Mouse (Mus musculus): Measurements from ENCODE around the gene Calr.

Gene Calr

DNA sequence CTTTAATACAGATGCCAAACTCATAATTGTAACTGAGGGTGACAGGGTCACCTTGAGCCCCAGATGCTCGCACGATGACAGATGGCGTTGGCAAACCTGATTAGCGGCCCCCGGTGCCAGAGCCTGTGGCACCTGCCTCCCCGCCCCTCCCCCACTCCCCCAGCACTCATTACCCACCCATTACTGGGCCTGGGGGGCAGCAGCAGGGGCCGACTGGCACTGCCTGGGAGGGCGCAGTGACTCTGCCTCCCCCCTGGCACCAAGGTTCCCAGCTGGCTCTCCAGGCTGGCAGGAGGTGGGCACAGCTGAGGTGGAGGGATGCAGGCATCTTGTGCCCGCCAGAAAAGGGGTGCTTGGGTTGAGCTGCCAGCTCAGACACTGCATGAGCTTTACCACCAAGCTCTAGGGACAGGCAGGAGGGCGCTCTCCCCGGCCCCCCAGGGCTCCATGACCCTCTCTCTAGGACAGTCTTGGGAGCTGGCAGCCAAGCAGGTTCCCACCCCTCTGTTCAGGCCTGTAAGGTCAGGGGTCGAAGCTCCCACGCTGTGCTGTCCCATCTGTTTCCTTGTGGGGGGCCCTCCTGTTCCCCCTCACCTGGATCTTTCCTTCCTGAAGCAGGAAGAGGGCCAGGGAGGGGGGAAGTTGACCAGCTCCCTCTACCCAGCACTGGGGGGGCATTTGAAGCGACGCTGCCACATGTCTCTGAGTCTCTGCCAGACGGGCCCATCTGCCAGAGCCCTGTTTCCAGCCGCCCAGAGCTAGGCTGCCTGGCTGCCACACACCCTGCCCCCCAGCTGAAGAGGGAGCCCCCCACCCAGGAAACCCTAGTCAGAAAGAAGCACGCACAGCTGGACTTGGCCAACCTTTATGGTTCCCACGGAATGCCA lies 31.9 kb downstream of the Calr start:
- DNase-seq, result peak; percentile 65 to 76

- no peak for DNase-seq
These were observed 32.5 kb downstream of the Calr start for GRCm38 (mm10) chr8:84814240-84814554.

DNA sequence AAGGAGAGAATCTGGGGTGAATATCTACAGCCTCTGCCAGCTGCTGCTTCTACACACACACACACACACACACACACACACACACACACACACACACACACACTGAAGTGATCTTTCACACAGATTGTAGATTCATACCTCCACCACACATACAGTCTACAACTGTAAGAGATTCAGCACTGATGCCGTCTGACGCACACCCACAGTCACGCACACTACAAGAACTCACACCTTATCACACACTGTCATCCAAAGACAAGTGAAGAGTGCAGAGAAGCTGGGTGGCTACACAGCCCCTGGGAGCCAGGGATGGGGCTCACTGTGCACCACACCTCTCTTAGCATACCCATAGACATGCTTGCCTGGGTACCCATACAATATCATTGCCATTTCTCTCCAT lies 32.9 kb downstream of the Calr start:
- DNase-seq, result peak in 1 of 2 experiments; percentile 27

DNA sequence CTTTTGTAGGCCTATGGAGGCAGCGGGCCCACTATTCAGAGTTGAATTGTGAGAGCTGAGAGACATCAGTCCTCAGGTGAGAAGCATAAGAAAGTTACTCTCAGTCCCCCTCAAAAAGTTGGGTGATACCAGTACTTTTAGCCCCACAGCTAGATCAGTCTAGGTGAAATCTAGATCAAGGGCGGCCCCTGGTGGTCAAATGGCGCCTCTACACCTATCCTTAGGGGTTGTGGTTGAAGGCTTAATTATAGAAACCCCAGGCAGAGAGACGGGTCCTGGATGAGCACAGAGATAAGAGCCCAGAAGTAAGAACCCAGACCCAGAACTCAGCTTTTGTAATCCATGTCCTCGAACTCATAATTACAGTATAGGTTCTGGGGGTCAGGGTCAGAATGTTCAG lies 33.7 kb downstream of the Calr start:
- DNase-seq, result peak; percentile 90 to 93

GRCm38 (mm10) chr8:84811303-84811702 lies 35.4 kb downstream of the Calr start:
- peak in 1 of 2 experiments; percentile 34 for DNase-seq

DNA sequence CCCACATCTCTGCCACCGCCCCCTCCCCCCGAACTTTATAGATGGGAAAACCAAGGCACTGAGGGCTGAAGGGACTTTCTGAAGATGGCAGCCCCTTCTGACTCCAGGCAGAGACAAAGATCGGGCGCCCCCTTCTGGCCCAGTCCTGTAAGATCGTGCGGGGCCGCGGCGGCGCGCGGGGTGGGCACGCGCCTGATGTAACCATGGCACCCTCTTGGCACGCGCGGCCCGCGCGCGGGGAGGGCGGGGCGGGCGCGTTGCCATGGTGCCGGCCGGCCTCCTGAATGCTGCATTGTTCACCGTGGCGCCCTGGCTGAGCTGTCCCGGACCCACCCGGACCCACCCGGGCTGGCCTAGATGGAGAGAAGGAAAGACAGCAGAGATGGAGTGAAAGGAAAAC lies 35.8 kb downstream of the Calr start:
- peak; percentile 99 for DNase-seq

GRCm38 (mm10) chr8:84809941-84810280 lies 36.8 kb downstream of the Calr start:
- no peak for DNase-seq

DNA sequence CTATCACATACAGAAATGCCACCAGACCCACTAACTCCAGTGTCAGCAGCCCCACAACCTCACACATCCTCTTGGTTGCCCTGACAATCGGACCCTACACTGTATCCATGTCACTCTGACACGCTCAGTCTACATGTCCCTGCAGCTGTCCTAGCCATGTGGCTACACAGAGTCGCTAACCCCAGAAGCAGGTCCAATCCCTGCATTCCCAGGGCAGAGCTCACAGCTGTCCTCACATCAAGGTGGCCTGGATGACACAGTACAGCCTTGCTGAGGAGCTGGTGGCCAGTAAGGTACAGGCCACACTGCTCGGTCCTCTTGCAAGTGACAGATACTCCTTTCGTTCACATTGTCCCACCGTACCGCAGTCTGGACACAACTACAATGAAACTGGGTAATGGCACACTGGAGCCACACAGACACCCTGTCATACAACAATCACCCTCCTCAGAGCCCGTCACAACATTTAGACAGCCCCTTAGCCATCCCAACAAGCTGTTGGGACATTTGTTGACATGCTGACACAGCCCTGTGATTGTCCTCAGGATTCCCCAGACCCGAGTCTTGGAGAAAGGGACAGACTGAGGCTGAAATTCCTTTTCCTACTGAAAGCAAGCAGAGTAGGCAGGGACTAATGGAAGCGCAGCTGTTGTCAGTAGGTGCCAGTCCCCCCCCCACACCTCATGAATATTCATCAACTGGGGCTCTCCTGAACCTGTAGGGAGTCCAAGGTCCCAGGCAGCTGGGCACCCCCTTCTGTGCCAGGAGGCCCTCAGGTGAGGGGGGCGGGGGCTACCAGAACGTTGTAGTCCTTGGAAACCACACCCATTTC lies 37.4 kb downstream of the Calr start:
- no peak for DNase-seq

- DNase-seq, result no peak
These were observed 40.7 kb downstream of the Calr start for GRCm38 (mm10) chr8:84806031-84806430.

- peak; percentile 84 to 90 for DNase-seq
These were observed 46.5 kb downstream of the Calr start, which contains the start of gene Nfix for GRCm38 (mm10) chr8:84799999-84800831. TSS of gene Nfix (minus strand) at chr8:84800344.

DNA sequence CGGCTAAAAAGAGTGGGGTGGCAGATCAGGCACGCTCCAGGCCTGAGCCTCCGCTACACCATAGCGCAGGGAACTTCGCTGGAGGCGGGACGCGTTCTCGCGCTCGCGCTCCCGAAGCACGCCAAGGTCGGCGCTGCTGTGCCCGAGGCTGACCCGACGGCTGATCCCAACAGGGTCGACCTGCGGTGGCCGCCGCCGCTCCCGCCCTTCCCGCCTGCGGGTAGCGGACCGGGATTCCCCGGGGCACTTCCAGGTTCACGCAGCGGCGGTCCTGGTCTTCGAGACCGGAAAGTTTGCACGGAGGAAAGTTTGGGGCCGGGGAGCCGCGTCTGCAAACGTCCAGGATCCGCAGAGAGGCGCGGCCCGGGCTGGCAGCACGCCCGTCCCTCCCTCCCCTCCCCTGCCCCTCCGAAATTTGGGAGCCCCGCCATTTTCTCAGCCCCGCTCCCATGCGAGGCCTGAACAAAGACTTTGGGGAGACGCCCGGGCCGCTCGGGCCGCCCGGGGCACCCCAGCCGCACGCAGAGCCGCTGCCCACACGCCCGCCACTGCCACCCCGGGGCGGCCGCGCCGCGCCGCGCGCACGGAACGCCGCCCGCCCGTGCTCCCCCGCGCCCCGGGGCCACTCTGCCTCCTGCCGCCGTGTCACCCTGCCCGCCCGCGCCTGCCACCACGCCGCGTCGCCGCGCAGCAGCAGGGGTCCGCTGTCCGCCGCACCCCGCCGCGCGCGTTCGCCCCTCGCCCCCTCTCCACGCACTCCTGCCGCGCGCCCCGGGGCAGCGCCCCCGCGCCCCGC lies 47.4 kb downstream of the Calr start:
- peak; percentile 81 to 82 for DNase-seq

GRCm38 (mm10) chr8:84798446-84799135 lies 48.1 kb downstream of the Calr start:
- DNase-seq, result peak; percentile 48 to 61

DNA sequence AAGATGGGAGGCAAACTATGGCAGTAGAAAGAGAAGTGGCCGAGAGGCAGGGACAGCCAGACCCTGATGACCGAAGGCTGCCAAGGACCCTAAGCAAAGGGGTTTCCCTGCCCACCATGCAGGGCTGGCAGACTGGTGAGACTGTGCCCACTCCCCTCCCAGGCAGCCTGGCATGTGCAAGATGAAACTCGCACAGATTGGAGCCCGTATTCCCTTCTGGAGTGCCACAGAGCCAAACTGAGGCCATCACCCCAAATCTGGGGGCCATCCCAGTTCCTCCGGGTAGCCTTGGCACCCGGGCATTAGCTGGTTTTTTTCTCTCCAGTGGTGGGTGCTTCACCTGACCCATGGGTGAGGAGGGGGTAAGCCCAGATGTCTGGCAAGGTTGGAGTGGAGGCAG lies 48.8 kb downstream of the Calr start:
- DNase-seq, result peak in 1 of 2 experiments; percentile 42

- DNase-seq, result peak; percentile 31 to 41
These were observed 49.4 kb downstream of the Calr start for GRCm38 (mm10) chr8:84797256-84797797.

GRCm38 (mm10) chr8:84794486-84794885 lies 52.2 kb downstream of the Calr start:
- peak; percentile 69 to 85 for DNase-seq

GRCm38 (mm10) chr8:84793791-84794485 lies 52.8 kb downstream of the Calr start:
- DNase-seq, result peak; percentile 71 to 83

GRCm38 (mm10) chr8:84793134-84793533 lies 53.6 kb downstream of the Calr start:
- peak in 1 of 2 experiments; percentile 64 for DNase-seq

GRCm38 (mm10) chr8:84792429-84792947 lies 54.2 kb downstream of the Calr start:
- peak in 1 of 2 experiments; percentile 46 for DNase-seq

All from cerebellum, postnatal 25 days (tissue).